Mouse (Mus musculus) cerebral cortex, adult 2 months (tissue): ENCODE data around the gene Gm10230.

ENCODE experiments used
- WGBS: fragments of 180-500 bp; shearing (Covaris S2); methylation state at CpG from one replicate; pipeline ENCODE4 v1.1.7; 2018; 5-methylcytosine and 5-hydroxymethylcytosine counted together

The Gm10230 gene

GRCm38 (mm10) chrX:27494782-27495181 is at the start of gene Gm10230:
TSS of gene Gm10230 (minus strand) at chrX:27494882.
- WGBS, result no CpG with 5 or more reads among the region's 7 CpGs
